Mouse (Mus musculus): ENCODE measurements around the gene Slc35e2. TPM values are rescaled to one million over a fixed set of nuclear protein-coding genes. Genes with fewer than 3 reads are reported as not detected.

Gene Slc35e2
- total RNA-seq (2021): 10 to 100 TPM; 47.3 to 50.5 TPM
- long read RNA-seq, experiment 1, partial matches to known transcripts: 0 of 6 reads
- long read RNA-seq, experiment 1, other reads (novel, unspliced or antisense): 2 of 6 reads
- long read RNA-seq, experiment 2, partial matches to known transcripts: 1 of 3 reads
- long read RNA-seq, experiment 2, other reads (novel, unspliced or antisense): 1 of 3 reads

DNA sequence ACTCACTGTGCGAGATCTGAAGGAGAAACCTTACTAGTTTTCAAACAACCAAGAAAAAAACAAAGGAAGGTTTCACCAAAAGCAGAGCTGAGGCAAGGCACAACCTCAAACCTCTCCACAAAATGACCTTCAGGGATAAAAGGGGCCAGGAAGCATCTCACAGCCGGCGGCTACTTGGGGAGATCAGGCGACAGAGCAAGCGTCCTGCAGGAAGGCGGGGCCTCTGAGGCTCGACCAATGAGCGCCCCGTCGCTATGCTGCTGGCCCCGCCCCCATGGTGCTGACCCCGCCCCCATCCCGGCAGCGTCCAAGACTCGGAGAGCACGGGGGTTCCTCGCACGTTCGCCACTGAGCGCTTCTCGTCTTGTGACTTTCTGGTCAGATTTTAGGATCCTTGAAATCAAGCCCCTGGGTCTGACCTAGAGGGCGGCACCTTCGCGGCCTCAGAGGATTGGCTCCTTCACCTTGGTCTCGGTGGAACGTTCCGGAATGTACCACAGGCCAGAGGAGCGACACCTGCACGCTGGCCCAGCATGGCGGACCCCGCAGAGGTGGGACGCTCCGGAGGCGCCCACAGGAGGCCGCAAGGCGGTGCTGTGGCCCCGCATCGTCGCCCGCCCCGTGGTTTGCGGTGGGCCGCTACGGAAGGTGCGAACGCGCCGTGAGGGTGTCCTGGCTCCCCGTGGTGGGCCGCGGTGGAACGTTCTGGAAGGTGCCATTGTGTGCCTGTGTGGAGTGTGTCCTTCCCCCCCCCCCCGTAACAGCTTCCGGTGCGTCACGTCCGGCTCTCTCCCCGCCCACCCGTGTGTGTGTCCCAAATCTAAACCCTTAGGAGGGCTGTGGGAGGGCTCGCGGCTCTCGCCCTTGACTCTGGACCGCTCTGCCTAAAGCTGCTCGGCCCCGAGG, at the start of gene Slc35e2:
TSS of gene Slc35e2 (plus strand) at position 326 of the 906 bp plus-strand sequence.
- Histone ChIP-seq H3K4me3 (peak within 1 kb of the TSS; percentile 69), H3K27ac (peak within 1 kb of the TSS; percentile 99)
- intact Hi-C loops (cut with DNase I): no loop called here
- peak; percentile 87 to 91 for DNase-seq (ENCODE audit: extremely low spot score in 1 of 2, low spot score in 2 of 2)
- TF ChIP-seq CTCF (IDR thresholded peaks at IDR 0.05): peak; percentile 22

DNA sequence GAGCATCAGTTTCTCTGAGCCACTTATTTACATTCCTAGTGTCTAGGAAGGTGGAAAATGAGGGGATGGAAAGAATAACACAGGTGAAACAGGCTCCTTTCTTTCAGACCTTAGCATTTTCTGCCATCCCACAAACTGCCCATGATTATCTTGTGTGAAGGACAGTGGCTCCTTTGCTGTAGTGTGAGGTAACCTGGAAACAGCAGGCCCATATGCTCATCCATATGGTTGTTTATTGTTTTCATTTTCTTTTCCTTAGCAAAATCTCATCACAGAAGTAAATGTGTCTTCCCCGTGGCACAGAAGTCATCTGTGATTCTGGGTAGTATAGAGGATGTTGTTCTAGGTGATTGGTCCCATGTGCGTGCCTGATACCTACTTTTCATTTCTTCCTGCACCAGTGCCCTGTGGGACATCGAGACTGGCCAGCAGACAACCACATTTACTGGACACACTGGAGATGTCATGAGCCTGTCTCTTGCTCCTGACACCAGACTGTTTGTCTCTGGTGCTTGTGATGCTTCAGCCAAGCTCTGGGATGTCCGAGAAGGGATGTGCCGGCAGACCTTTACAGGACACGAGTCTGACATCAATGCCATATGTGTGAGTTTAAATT, 48.2 kb upstream of the Slc35e2 start:
- DNase-seq (ENCODE audit: extremely low spot score in 1 of 2, low spot score in 2 of 2): no peak
- intact Hi-C loops (cut with DNase I): no loop called here
- Histone ChIP-seq H3K4me3 (no peak overlapping the region), H3K27ac (no peak overlapping the region)
- TF ChIP-seq CTCF (IDR thresholded peaks at IDR 0.05): no peak

DNA sequence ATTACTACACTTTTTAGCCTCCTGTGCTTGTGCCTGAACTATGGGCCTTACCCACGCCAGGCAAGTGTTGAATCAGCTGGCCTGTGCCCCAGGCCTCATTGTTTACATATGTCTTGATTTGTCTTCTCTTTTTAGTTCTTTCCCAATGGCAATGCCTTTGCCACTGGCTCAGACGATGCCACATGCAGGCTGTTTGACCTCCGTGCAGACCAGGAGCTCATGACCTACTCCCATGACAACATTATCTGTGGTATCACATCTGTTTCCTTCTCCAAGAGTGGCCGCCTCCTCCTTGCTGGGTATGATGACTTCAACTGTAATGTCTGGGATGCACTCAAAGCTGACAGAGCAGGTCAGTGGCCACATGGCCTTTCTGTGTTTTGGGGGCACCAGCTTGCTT, 46.3 kb upstream of the Slc35e2 start:
- intact Hi-C loops (cut with DNase I): no loop called here
- no peak overlapping the region for H3K27ac ChIP-seq
- TF ChIP-seq CTCF (IDR thresholded peaks at IDR 0.05): no peak
- no peak overlapping the region for H3K4me3 ChIP-seq
- no peak for DNase-seq (ENCODE audit: extremely low spot score in 1 of 2, low spot score in 2 of 2)

DNA sequence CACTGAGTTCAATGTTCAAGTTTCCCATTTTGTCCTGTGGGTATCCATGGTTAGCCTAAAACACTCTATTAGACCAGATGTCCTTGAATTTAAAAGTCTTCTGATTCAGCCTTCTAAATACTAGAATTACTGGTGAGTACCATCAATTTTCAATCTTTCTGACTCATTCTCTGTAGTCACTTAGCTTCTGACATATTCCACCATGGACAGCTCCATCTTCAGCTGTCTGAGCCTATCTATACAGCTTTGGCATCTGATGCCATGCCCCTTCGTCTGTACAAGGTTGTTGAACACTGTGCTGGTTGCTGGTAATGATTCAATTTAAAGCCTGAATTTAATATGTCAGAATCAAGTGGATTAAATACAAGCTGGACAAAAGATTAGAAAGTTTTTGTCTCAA, 45.8 kb upstream of the Slc35e2 start:
- intact Hi-C loops (cut with DNase I): no loop called here
- TF ChIP-seq CTCF (IDR thresholded peaks at IDR 0.05): no peak
- no peak overlapping the region for H3K27ac ChIP-seq
- H3K4me3 ChIP-seq: no peak overlapping the region
- DNase-seq (ENCODE audit: extremely low spot score in 1 of 2, low spot score in 2 of 2): no peak

DNA sequence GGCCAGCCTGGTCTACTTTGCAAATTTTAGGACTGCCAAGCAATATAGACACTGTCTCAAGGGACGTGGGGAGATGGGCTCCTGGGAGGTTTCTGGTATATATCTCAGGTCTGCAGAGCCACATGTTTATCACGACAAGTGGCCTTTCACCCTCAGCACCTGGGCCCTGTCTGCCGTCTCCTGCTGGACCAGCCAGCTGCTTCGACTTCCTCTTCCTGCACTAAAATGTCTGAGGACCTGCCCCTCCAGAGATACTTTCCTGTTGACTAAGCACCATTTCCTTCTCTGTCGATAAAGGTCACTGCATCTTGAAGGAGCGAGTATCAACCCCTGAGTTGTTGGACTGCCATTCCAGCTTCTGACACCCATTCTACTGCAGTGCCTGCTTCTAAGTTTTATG, 41.8 kb upstream of the Slc35e2 start:
- H3K27ac ChIP-seq: no peak overlapping the region
- no peak for DNase-seq (ENCODE audit: extremely low spot score in 1 of 2, low spot score in 2 of 2)
- intact Hi-C loops (cut with DNase I): no loop called here
- no peak for TF ChIP-seq CTCF (IDR thresholded peaks at IDR 0.05)
- no peak overlapping the region for H3K4me3 ChIP-seq

DNA sequence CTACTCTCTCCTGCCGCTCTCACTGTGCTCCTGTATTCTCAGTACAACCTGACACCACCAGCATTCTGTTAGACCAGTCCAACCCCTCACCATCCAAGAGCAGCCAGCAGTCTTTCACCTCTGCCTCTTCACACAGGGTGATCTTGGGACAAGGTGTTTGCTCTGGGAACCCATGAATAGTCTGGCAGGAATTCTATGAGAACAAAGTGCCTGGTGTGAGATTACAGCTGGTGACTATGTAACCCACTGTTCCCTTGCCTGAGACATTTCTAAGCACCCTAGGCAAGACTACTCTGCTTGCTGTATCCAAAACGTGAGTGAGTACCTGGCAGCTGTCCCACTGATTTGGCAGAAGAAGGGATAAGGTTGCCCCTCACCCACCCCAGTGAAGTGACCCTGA, 40.3 kb upstream of the Slc35e2 start:
- intact Hi-C loops (cut with DNase I): no loop called here

DNA sequence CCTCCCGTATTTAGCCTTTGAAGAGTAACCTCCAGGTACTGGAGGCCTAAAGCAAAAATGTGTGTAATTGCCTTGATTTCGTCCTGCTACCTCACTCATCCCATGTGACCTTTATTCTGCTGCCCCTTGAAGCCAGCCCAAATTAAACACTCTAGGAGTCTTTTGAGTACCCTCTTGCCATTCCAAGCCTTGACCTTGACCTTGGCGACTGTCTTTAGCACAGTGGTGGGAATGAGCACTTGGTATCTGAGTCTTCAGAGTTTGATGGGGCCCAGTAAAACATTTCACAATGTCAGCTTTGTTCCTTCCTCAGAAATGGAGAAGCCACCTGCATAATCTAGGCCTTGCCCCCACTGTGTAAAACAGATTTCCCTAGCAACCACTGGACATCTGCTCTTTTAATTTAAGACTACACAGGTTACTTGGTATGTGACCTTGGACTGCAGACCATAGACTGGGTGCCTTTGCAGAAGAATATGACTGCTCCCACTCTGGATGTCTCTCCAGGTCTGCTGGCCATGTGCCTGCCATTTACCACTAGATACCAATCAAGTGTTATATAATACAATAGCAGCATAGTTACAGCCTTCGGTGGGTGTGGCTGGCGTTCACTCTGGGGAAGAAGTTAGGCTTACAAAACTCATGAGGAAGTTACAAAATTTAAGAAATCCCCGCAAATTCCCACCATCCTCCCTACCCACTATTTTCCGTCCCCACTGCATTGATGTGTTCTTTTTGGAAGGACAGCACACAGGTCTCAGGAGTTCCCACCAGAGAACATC, 39.4 kb upstream of the Slc35e2 start, which contains the start of gene Nadk:
TSS of gene Nadk (plus strand) at position 718 of the 782 bp plus-strand sequence.
- no peak for TF ChIP-seq CTCF (IDR thresholded peaks at IDR 0.05)
- Histone ChIP-seq H3K27ac (peak within 1 kb of the TSS; percentile 52), H3K4me3 (peak within 1 kb of the TSS; percentile 56)
- intact Hi-C loops (cut with DNase I): no loop called here
- DNase-seq (ENCODE audit: extremely low spot score in 1 of 2, low spot score in 2 of 2): no peak

More for the DNA sequence above, 40.3 kb upstream of the Slc35e2 start:
- TF ChIP-seq CTCF (IDR thresholded peaks at IDR 0.05): no peak
- H3K27ac ChIP-seq: no peak overlapping the region
- no peak overlapping the region for H3K4me3 ChIP-seq
- DNase-seq (ENCODE audit: extremely low spot score in 1 of 2, low spot score in 2 of 2): no peak

DNA sequence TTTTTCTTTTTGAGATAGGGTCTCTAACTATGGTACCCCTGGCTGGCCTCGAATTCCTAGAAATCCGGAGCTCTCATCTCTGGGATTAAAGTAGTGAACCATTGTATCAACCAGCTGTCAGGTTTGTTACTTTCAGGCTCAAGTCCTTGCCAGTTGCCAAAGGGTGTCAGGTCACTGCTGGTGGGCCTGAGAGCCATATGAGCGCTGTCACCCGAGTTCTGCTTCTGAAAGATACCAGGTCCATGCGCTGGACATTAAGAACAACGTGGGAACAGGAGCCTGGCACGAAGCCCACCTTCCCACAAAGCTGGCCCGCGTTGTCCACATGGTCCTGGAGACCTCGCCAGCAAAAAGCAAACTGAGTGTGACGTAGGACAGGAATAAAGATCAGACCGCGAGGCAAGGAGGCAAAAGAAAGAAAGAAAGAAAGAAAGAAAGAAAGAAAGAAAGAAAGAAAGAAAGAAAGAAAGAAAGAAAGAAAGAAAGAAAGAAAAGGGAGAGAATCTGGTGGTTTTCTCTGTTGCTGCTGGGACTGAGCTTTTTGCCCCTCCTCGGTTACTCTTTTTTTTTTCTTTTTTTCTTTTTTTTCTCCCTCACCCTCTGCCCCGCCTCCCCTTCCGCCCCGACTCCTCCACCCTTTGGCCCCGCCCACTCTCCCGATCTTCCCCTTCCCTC, 38.4 kb upstream of the Slc35e2 start:
- peak overlapping the region; percentile 56 for H3K4me3 ChIP-seq
- TF ChIP-seq CTCF (IDR thresholded peaks at IDR 0.05): no peak
- DNase-seq (ENCODE audit: extremely low spot score in 1 of 2, low spot score in 2 of 2): peak in 1 of 2 experiments; percentile 29
- peak overlapping the region; percentile 52 for H3K27ac ChIP-seq
- intact Hi-C loops (cut with DNase I): loop anchor here (1.0 kb wide), 1 partner anchor 72 kb away; the partner anchor contains the start of gene Gnb1

DNA sequence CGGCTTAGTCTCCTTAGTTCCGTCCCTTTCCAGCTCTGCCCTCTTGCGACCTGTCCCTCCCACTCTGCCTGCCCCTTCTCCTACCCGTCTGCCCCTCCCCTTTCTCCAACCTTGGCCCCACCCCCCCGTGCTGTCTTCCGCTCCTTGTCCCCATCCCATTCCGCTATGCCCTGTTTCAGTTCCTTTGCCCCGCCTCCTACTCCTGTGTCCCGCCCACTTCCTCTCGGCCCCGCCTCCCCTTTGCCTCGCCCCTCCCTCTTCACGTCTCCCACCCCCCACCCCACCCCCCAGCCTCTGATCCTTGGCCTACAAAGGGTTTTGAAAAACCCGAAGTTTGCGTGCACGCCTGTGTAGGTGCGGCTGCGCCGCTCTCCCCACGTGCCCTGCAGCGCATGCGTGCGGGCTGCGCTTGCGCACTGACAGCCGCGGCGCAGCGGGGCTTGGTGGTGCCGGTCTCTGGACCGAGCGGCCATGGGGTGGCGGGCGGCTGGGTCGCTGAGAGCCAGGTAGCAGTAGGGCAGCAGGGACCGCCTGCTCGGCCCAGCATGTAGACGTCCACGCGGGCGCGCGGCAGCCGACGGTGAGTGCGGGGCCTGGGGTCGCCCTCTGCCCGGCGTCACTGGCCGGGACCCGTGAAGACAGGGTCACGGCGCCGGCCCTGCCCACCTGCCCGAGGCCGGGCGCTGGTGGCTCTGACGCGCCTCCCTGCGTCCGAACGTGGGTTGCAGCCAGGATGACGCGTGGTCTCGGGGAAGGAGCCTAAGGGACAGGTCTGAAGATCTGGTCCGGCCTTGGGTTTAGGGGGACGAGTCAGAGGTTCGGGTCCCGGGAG, 37.6 kb upstream of the Slc35e2 start:
- TF ChIP-seq CTCF (IDR thresholded peaks at IDR 0.05): peak; percentile 35
- intact Hi-C loops (cut with DNase I): loop anchor here (1.0 kb wide), 1 partner anchor 72 kb away; the partner anchor contains the start of gene Gnb1
- peak overlapping the region; percentile 56 for H3K4me3 ChIP-seq
- peak overlapping the region; percentile 91 for H3K27ac ChIP-seq
- DNase-seq (ENCODE audit: extremely low spot score in 1 of 2, low spot score in 2 of 2): peak; percentile 90 to 93

All from left cerebral cortex, adult 2 months (tissue).